Mouse (Mus musculus): Measurements from ENCODE around the gene Tchhl1. TPM values are rescaled to one million over a fixed set of nuclear protein-coding genes. Genes with fewer than 3 reads are reported as not detected.

Gene Tchhl1
- polyA plus RNA-seq, 1 experiment from 2014 or later = 1.3 TPM

DNA sequence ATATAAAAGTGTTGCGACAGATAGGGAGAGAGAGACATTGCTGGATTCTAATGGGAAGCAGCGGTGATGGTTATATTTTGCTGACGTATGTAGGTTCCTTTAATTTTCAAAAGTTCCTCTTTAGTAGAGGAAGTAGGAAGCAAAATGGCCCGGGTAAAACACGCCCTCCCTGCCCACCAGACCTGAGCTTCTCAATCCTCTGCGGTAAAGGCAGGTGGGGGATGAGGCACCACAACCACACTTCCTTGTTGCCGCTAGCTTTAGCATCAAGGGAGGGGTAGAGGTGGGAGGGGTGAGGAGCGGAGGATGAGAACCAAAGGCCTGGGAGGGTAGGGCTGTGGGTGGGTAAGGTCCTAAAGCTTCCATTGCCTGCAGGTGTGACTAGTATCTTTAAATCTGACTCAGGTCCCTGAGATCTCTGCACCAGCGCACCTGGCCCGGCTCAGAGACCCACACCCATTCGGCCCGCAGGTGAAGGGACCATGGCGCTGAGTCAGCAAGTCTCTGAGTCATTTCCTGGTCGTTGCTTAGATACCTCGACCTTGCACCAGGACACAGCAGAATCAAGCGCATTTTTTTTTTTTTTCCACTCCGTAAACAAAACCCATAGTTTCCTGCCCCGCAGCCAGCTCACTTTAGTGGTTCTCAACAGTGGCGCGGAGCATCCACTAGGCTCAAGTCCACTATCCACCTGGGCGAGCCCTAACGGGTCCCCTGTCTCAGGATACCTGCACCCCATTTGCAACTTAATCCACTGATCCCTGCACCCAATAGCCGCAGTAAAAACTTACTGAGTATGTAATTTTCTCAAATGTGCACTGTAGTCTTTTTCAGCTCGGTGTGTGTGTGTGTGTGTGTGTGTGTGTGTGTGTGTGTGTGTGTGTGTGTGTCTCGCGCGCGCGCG is 37.7 kb downstream of the Tchhl1 start:
- ATAC-seq (ENCODE audit: insufficient number of reproducible peaks, low FRiP score, low TSS enrichment, low read depth) = peak; percentile 54; the same call in 1 of the 2 replicates
- Histone ChIP-seq H3K27ac (replicated peaks) (peak overlapping the region; percentile 82), H3K27me3 (no peaks in the 10 kb centered on the region), H3K4me2 (replicated peaks) (peak overlapping the region; percentile 33), H3K9me3 (replicated peaks) (no peaks in the 10 kb centered on the region), H3K4me3 (replicated peaks) (peak overlapping the region; percentile 14), H3K9ac (no peak overlapping the region), H3K36me3 (no peaks in the 10 kb centered on the region), H3K4me1 (peaks cover 6% of the 10 kb centered on the region; the same call in 1 of the 2 replicates)
- WGBS = 33% methylated on average over 30 of the region's 30 CpGs

DNA sequence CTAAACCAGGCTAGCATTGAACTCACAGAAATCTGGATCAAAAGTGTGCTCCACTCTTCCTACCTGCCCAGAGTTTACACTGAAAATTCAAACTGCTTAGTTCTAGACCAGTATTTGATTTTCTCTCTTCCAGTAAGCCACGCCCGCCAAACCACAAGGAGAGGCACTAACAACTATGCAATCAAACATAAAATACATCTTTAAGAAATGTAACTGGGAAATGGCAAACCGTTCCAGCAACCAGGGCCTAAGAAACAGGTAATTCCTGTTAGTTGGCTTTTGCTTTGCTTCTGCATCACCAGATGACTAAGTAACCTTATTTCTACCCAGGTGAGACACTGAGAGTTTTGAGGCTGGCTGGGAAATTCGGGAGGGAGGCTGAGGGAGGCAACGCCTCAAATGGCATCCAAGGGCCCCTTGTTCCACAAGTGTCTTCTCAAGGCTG is 38.3 kb downstream of the Tchhl1 start:
- no peaks in the 10 kb centered on the region for H3K27me3 ChIP-seq
- peak; percentile 47; the same call in 1 of the 2 replicates for ATAC-seq (ENCODE audit: insufficient number of reproducible peaks, low FRiP score, low TSS enrichment, low read depth)
- H3K9me3 ChIP-seq (replicated peaks) = no peaks in the 10 kb centered on the region
- peak overlapping the region; percentile 82 for H3K27ac ChIP-seq (replicated peaks)
- peak overlapping the region; percentile 33; the same call in 1 of the 2 replicates for H3K4me2 ChIP-seq (replicated peaks)
- H3K4me3 ChIP-seq (replicated peaks) = no peak overlapping the region
- H3K9ac ChIP-seq = no peak overlapping the region
- H3K4me1 ChIP-seq = peaks cover 6% of the 10 kb centered on the region; the same call in 1 of the 2 replicates
- WGBS = 37% methylated on average over 5 of the region's 5 CpGs
- no peaks in the 10 kb centered on the region for H3K36me3 ChIP-seq

DNA sequence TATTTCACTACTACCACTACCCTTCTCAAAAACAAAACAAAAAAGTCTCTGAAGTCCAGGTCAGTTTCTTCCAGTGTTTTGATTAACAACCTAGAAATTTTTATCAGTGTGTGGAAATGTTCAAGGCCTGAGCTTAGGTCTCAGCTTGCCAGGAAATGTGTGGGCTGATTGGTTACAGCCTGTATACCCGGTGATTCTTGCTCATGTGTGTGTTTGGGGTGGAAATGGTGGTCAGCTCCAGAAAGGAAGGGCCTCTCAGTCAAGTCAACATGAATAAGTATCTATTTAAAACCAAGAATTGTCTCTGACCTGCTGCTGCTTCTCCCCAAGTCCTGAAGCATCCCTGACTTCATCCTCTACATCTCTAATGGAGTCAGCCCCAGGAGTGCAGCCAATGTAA is 40.7 kb downstream of the Tchhl1 start:
- Histone ChIP-seq H3K4me3 (replicated peaks) (no peak overlapping the region), H3K9me3 (replicated peaks) (no peaks in the 10 kb centered on the region), H3K4me2 (replicated peaks) (no peak overlapping the region), H3K9ac (no peak overlapping the region), H3K4me1 (peaks cover 6% of the 10 kb centered on the region; the same call in 1 of the 2 replicates), H3K27ac (replicated peaks) (no peak overlapping the region), H3K36me3 (no peaks in the 10 kb centered on the region), H3K27me3 (no peaks in the 10 kb centered on the region)
- WGBS = 55% methylated on average over 1 of the region's 1 CpGs
- ATAC-seq (ENCODE audit: insufficient number of reproducible peaks, low FRiP score, low TSS enrichment, low read depth) = no peak

DNA sequence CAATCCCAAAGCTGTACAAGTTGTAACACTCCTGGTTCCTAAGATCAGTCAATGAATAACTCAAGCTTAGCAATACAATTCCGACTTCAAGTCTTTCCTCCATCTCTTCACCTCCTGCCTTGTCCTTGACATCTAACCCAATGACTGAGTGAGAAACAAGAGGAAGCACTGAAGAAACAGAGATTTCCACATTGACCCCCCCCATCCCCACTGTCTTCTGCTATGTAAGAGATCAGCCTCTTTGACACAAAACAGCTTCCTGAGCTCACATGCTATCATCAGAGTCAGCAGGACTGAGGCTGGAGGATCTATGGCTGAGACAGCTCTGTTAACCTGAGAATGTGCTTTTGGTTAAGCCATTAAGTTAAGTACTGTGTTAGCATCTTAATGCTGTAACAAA is 42.5 kb downstream of the Tchhl1 start:
- Histone ChIP-seq H3K9me3 (replicated peaks) (no peaks in the 10 kb centered on the region), H3K36me3 (no peaks in the 10 kb centered on the region), H3K27me3 (no peaks in the 10 kb centered on the region), H3K9ac (no peak overlapping the region), H3K4me2 (replicated peaks) (no peak overlapping the region), H3K27ac (replicated peaks) (no peak overlapping the region), H3K4me3 (replicated peaks) (no peak overlapping the region), H3K4me1 (peaks cover 6% of the 10 kb centered on the region; the same call in 1 of the 2 replicates)
- no peak for ATAC-seq (ENCODE audit: insufficient number of reproducible peaks, low FRiP score, low TSS enrichment, low read depth)
- 82% methylated on average over 1 of the region's 1 CpGs for WGBS

DNA sequence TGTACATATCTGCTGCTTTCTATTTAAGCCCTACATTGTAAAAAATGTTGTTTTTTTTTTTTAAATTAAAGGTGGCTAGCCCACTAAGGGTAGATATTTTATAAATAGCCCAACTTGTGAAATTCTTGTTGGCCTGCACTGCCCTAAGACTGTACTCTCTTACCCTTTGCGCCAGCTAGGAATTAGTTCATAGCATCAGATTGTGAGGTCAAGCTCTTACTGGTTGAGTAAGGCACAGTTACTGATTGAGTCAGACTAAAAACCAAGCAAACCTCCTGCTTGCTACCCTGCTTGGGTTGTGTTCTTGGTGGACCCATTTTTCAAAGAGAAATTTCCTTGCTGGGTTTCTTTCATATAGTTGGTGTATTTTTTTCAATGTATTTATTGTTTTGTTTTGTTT is 43.2 kb downstream of the Tchhl1 start:
- Histone ChIP-seq H3K9ac (no peak overlapping the region), H3K36me3 (no peaks in the 10 kb centered on the region), H3K4me2 (replicated peaks) (no peak overlapping the region), H3K4me1 (0 out of 2 replicates have a peak, but pooled peaks cover 3% of the 10 kb centered on the region), H3K9me3 (replicated peaks) (no peaks in the 10 kb centered on the region), H3K27ac (replicated peaks) (no peak overlapping the region), H3K27me3 (no peaks in the 10 kb centered on the region), H3K4me3 (replicated peaks) (no peak overlapping the region)
- ATAC-seq (ENCODE audit: insufficient number of reproducible peaks, low FRiP score, low TSS enrichment, low read depth) = no peak
- WGBS = 93% methylated on average over 1 of the region's 1 CpGs

DNA sequence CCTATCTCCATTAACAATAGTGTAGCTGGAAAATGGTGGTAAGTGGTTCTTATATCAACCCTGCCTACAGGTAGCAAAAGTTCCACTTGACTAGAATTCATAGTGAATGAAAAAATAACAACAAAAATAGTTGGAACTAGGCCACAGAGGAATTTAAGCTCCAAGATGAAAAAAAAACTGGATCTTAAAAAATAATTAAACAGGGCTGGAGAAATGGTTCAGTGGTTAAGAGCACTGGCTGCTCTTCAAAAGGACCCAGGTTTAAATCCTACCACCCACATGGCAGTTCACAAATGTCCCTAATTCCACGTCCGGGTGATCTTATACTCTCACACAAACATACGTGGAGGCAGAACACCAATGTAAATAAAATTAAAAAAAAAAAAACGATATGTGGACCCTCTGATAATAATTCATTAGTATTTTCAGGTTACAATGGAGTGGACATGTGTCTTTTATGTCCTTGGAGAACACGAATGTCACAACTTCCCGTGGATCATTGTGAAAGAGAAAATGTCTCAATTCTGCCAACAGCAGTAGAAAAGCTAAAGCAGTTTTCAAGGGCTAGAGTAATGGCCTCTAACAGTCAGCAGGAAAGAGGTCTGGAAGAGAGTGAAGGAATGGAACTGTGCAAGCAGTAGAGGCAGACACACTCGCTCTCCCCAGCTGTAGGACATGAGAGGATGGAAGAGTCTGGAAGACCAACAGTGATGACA is 44.0 kb downstream of the Tchhl1 start:
- H3K4me1 ChIP-seq = no peaks in the 10 kb centered on the region
- H3K4me2 ChIP-seq (replicated peaks) = no peak overlapping the region
- H3K9ac ChIP-seq = no peak overlapping the region
- no peak overlapping the region for H3K27ac ChIP-seq (replicated peaks)
- H3K9me3 ChIP-seq (replicated peaks) = no peaks in the 10 kb centered on the region
- H3K27me3 ChIP-seq = no peaks in the 10 kb centered on the region
- ATAC-seq (ENCODE audit: insufficient number of reproducible peaks, low FRiP score, low TSS enrichment, low read depth) = no peak
- no peak overlapping the region for H3K4me3 ChIP-seq (replicated peaks)
- no peaks in the 10 kb centered on the region for H3K36me3 ChIP-seq
- WGBS = 73% methylated on average over 7 of the region's 7 CpGs

DNA sequence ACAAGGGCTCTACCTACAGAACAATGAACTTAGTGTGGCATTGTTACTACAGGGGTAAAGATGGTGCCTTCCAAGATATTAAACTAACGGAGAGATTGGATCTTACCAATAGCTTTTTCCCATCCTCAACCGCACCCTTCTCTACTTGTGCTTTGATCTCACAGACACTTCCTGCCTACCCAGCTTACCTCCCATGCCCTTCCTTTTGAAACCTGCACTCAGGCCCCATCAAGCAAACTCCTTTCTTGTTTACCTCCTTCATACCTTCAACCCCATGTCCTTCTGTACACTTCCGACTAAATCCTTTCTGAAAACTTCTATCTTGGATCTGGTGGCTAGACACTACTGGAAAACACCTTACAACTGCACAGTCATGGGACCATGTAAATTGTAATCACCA is 46.1 kb downstream of the Tchhl1 start:
- no peaks in the 10 kb centered on the region for H3K27me3 ChIP-seq
- H3K9me3 ChIP-seq (replicated peaks) = no peaks in the 10 kb centered on the region
- no peak overlapping the region for H3K4me2 ChIP-seq (replicated peaks)
- no peaks in the 10 kb centered on the region for H3K36me3 ChIP-seq
- H3K4me1 ChIP-seq = no peaks in the 10 kb centered on the region
- H3K27ac ChIP-seq (replicated peaks) = no peak overlapping the region
- 85% methylated on average over 3 of the region's 3 CpGs for WGBS
- H3K4me3 ChIP-seq (replicated peaks) = no peak overlapping the region
- ATAC-seq (ENCODE audit: insufficient number of reproducible peaks, low FRiP score, low TSS enrichment, low read depth) = no peak
- no peak overlapping the region for H3K9ac ChIP-seq

DNA sequence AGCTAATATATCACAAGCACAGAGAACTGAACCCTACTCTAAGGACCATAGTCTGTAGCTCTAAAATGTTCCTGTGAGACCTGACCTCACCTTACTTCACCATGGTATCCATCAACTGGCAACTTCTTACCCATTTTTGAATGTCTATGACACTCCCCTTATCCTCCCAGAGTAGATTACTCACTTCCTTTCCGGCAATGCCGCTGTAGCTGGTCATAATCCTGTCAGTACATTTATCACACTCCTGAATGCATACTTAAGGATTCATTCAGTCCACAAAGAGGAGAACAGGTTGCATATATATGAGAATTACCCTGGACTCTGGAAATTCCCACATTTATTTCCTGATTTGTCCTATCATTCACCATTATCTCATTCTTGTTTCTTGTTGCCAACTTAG is 48.8 kb downstream of the Tchhl1 start:
- no peak overlapping the region for H3K4me3 ChIP-seq (replicated peaks)
- no peak for ATAC-seq (ENCODE audit: insufficient number of reproducible peaks, low FRiP score, low TSS enrichment, low read depth)
- no peaks in the 10 kb centered on the region for H3K27me3 ChIP-seq
- peaks cover 7% of the 10 kb centered on the region; the same call in 1 of the 2 replicates for H3K4me1 ChIP-seq
- no peaks in the 10 kb centered on the region for H3K36me3 ChIP-seq
- WGBS = 88% methylated on average over 2 of the region's 2 CpGs
- no peak overlapping the region for H3K9ac ChIP-seq
- H3K27ac ChIP-seq (replicated peaks) = no peak overlapping the region
- no peak overlapping the region for H3K4me2 ChIP-seq (replicated peaks)
- H3K9me3 ChIP-seq (replicated peaks) = no peaks in the 10 kb centered on the region

DNA sequence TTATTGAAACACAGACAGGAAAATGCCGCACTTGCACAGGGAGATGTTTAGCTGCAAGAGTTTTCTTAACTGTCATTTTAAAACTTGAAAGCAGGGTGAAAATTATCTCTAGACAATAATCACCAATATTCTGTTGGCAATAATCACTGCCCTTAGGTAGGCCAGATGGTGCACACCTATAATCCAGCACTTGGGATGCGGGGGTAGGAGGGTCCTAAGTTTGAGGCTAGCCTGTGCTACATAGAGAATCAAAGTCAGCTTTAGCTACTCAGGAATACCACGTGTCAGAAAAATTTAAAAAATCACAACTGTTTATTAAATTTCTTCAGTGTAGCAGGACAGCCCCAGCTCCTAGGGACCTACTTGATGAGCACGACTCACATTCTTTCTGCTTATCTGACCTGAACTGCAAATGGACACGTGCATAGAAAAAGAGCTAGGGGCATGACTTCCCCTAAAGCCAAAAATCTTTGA is 51.3 kb downstream of the Tchhl1 start:
- peak; percentile 25; the same call in 1 of the 2 replicates for ATAC-seq (ENCODE audit: insufficient number of reproducible peaks, low FRiP score, low TSS enrichment, low read depth)
- WGBS = 46% methylated on average over 5 of the region's 5 CpGs
- H3K4me3 ChIP-seq (replicated peaks) = peak overlapping the region; percentile 70
- no peaks in the 10 kb centered on the region; the same call in 1 of the 2 replicates for H3K36me3 ChIP-seq
- peak overlapping the region; percentile 56 for H3K4me2 ChIP-seq (replicated peaks)
- H3K27me3 ChIP-seq = no peaks in the 10 kb centered on the region
- no peak overlapping the region for H3K9ac ChIP-seq
- peaks cover 26% of the 10 kb centered on the region for H3K4me1 ChIP-seq
- H3K9me3 ChIP-seq (replicated peaks) = no peaks in the 10 kb centered on the region
- H3K27ac ChIP-seq (replicated peaks) = peak overlapping the region; percentile 98

DNA sequence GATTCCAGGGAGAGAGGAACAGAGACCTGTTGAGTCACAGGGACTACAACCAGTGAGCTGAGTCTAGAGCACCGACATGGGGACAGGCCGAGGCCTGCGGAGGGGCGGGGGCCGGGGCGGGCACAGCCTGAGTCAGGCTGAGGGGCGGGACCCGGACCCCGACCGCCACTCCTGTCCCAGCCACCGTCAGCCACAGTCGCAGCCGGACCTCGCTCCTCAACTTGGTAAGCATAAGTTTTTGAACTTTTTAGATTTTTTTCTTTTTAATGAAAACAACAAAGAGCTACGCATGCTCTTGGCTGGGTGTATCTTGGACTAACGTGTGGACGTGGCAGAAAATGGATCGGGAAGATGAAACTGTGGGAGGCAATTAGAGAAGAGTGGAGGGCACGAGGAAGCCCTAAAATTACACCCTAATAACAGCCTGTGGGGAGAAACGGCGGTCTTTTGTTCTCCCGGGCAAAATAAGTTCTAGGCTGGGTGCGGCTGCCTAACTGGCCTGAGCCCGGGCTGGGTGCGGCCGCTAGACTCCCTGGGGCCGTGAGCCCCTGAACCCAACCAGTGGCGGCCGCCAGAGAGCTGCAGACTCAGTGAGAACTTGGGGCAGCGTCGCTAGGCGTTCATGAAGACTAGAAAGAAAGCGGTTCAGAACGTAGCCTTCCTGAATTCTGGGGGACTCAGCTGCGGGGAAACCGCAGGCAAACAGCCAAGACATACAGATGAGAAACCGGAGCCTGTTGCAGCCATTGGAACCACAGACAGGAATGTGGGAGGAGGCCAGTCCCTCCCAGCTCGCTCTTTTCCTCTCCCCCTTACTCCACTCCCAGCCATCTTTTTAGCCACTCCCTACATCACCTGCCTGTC is 52.0 kb downstream of the Tchhl1 start, which contains the start of gene S100a11:
S100a11 (plus strand) TSS at position 159 of the 864 bp plus-strand sequence.
- Histone ChIP-seq H3K27ac (replicated peaks) (peak within 1 kb of the TSS; percentile 98), H3K4me2 (replicated peaks) (peak within 1 kb of the TSS; percentile 56), H3K4me3 (replicated peaks) (peak within 1 kb of the TSS; percentile 70), H3K9ac (peak within 1 kb of the TSS; percentile 69), H3K4me1 (peaks cover 26% of the 10 kb centered on the region), H3K27me3 (no peaks in the 10 kb centered on the region), H3K36me3 (peaks cover under 1% of the 10 kb centered on the region; the same call in 1 of the 2 replicates), H3K9me3 (replicated peaks) (no peaks in the 10 kb centered on the region)
- under 1% methylated on average over 38 of the region's 38 CpGs for WGBS
- peak; percentile 94 for ATAC-seq (ENCODE audit: insufficient number of reproducible peaks, low FRiP score, low TSS enrichment, low read depth)

Data from embryonic facial prominence, embryonic 15.5 days (tissue).